Mouse (Mus musculus) lung, postnatal 0 days (tissue): Measurements from ENCODE around the gene Spint2.
A peak's percentile ranks its signal among the peaks of the same experiment; 100 is the strongest.

Experiments used
- CTCF ChIP-seq: IDR thresholded peaks from 2 replicates; pipeline ENCODE4 v1.5.1; 2016; ENCODE audit warnings: antibody characterized with exemption, mild to moderate bottlenecking
- EP300 ChIP-seq: IDR thresholded peaks from 2 replicates; pipeline ENCODE4 v1.6.1; 2016; ENCODE audit warnings: antibody characterized with exemption, mild to moderate bottlenecking, control low read depth

- TF ChIP-seq CTCF (peak; percentile 53), EP300 (peak; percentile 82)
Measured at GRCm38 (mm10) chr7:29248261-29248841, 33.4 kb downstream of the Spint2 start, which contains the start of gene 2200002D01Rik.
